Mouse (Mus musculus) Muller cell, postnatal 12 days (primary cell): ENCODE measurements around the gene Ets2.
"Not testable (repeated sequence)": the region's sequence is repeated elsewhere in the genome, so short reads cannot be mapped to it uniquely, and the experiment has no call there.

Experiments used
- DNase-seq: peaks from one replicate; pipeline ENCODE4 v3.0.0-alpha.2; 2015; ENCODE audit errors: inconsistent ontology term

Gene Ets2

GRCm38 (mm10) chr16:95699721-95700120 lies 2.2 kb upstream of the Ets2 start:
- DNase-seq = no peak

GRCm38 (mm10) chr16:95700224-95700623 lies 1.7 kb upstream of the Ets2 start:
- DNase-seq = no peak

GRCm38 (mm10) chr16:95702562-95703545 lies 979 bp downstream of the Ets2 start:
- DNase-seq = peak; percentile 46

GRCm38 (mm10) chr16:95703958-95704357 lies 2.1 kb downstream of the Ets2 start:
- DNase-seq = peak; percentile 57

GRCm38 (mm10) chr16:95704662-95705330 lies 2.9 kb downstream of the Ets2 start:
- no peak for DNase-seq

GRCm38 (mm10) chr16:95705771-95706170 lies 3.9 kb downstream of the Ets2 start:
- no peak for DNase-seq

- DNase-seq = no peak
These were observed 6.5 kb downstream of the Ets2 start for GRCm38 (mm10) chr16:95708211-95709004.

GRCm38 (mm10) chr16:95709175-95709574 lies 7.3 kb downstream of the Ets2 start:
- DNase-seq = no peak

- no peak for DNase-seq
These were observed 8.3 kb downstream of the Ets2 start for GRCm38 (mm10) chr16:95710129-95710528.

- no peak for DNase-seq
These were observed 10.2 kb downstream of the Ets2 start for GRCm38 (mm10) chr16:95712121-95712520.

- DNase-seq = not testable (repeated sequence)
These were observed 11.2 kb downstream of the Ets2 start for GRCm38 (mm10) chr16:95713077-95713476.

GRCm38 (mm10) chr16:95715026-95715425 lies 13.2 kb downstream of the Ets2 start:
- no peak for DNase-seq

GRCm38 (mm10) chr16:95716061-95716706 lies 14.3 kb downstream of the Ets2 start:
- DNase-seq = no peak

GRCm38 (mm10) chr16:95717631-95718030 lies 15.8 kb downstream of the Ets2 start:
- DNase-seq = no peak

GRCm38 (mm10) chr16:95718119-95718518 lies 16.2 kb downstream of the Ets2 start:
- DNase-seq = no peak

- no peak for DNase-seq
These were observed 18.7 kb downstream of the Ets2 start for GRCm38 (mm10) chr16:95720532-95720931.

GRCm38 (mm10) chr16:95724251-95724650 lies 22.4 kb downstream of the Ets2 start:
- no peak for DNase-seq

GRCm38 (mm10) chr16:95724776-95725175 lies 22.9 kb downstream of the Ets2 start:
- no peak for DNase-seq

GRCm38 (mm10) chr16:95726802-95727201 lies 24.9 kb downstream of the Ets2 start:
- no peak for DNase-seq

GRCm38 (mm10) chr16:95728453-95729435 lies 26.9 kb downstream of the Ets2 start:
- DNase-seq = peak; percentile 81
